Mouse (Mus musculus): ENCODE measurements around the gene Plac8.

The Plac8 gene

GRCm38 (mm10) chr5:100572069-100572468, at the start of gene Plac8:
Gene Plac8, minus strand, starts transcription at chr5:100572245.
- peak; percentile 77 for DNase-seq (ENCODE audit: low spot score)

GRCm38 (mm10) chr5:100620952-100621351, 48.9 kb upstream of the Plac8 start:
- DNase-seq (ENCODE audit: low spot score) = no peak

DNA sequence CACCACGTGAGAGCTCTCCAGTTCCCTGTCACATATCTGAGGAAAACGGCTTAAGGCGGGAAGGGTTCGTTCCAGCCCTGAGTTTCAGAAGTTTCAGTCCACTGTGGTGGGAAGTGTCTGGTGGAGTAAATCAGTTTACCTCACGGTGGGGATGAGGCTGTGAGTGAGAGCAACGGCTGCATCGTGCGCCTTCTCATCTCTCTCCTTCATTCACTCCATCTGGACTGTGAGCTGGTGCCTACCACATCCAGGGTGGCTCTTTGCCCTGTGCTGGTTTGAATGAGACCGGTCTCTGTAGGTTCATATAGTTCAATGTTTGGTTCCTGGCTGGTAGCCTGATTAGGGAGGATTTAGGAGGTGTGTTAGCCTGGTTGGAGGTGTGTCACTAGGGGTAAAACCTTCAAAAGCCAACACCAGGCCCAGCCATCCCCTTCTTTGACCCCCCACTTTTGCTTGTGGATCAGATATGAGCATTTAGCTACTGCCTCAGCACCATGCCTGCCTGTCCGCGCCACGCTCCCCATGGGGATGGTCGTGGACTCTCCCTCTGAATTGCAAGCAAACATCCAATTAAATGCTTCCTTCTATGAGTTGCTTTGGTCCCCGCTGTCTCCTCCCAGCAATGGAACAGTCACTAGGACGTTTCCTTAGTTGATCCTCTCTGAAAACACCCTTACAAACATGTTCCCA, 47.7 kb upstream of the Plac8 start:
- no peak for DNase-seq (ENCODE audit: low spot score)

GRCm38 (mm10) chr5:100613896-100614768, 42.1 kb upstream of the Plac8 start:
- DNase-seq (ENCODE audit: low spot score) = no peak

- DNase-seq (ENCODE audit: low spot score) = peak; percentile 23
These were observed 35.8 kb upstream of the Plac8 start for GRCm38 (mm10) chr5:100607868-100608267.

GRCm38 (mm10) chr5:100607090-100607762, 35.2 kb upstream of the Plac8 start:
- no peak for DNase-seq (ENCODE audit: low spot score)

DNA sequence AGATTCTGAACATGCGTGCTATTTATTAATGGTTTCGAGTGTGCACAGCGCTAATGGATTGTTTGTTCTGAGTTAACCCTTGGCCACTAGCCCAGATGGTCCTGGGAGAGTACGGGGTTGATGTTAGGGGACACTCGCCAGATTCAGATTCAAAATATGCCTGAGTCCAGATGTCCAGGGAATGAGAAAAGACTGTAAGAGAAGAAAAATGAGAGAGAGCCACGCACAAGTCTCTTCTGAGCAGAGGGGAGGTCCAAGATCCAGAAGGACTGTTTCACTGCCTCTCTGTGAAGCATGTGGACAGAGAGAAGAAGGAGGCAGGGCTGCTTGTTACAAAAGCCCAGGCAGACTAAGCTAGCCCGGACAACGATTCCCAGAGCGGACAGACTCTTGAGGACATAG, 33.8 kb upstream of the Plac8 start:
- DNase-seq (ENCODE audit: low spot score) = peak; percentile 18

- DNase-seq (ENCODE audit: low spot score) = no peak
These were observed 32.0 kb upstream of the Plac8 start for GRCm38 (mm10) chr5:100604061-100604460.

DNA sequence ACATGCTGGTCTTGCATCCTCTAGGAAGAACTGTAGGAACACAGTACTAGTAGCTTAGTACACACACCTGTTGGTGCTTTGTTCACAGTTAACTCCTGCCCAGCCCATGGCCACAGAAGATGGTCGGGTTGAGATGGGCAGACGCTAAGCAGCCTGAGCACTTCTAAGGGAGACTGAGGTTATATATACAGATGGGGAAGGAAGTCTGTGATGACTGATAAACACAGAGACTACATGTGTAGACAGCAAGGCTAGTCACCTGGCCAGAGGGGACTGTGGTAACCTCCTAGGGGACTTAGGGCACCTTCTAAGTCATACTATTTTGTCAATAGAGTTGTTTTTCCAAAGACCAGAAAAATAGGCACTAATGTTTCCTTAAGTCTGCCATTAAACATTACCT, 29.8 kb upstream of the Plac8 start:
- DNase-seq (ENCODE audit: low spot score) = no peak

- no peak for DNase-seq (ENCODE audit: low spot score)
These were observed 27.0 kb upstream of the Plac8 start for GRCm38 (mm10) chr5:100598961-100599463.

DNA sequence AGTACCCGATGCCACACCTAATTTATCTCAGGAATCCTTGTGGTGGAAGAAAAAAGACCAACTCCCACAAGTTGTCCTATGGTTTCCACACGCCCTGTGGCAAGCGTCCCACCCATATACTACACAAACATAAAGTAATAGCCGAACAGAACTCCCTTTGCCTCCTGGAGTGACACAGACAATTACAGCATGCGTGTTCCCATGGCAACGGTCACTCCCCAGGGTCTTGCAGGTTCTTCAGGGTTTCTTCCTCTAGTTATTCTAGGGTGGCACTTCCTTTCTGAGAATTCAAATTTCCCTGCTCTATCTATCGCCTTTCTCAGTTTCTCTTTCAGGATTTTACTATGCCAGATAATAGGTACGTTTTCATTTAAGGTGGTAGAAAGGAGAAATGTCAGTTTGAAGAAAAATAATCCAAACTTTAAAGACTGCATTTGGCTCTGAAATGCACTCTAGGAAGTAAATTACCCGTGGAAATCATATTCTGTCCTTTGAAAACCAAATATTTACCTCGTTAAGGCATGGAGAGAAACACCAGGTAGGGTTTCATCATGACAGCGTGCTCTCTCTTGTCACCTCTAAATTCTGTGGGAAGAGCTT, 25.9 kb upstream of the Plac8 start:
- DNase-seq (ENCODE audit: low spot score) = no peak

- no peak for DNase-seq (ENCODE audit: low spot score)
These were observed 24.0 kb upstream of the Plac8 start for GRCm38 (mm10) chr5:100595999-100596398.

- DNase-seq (ENCODE audit: low spot score) = no peak
These were observed 22.9 kb upstream of the Plac8 start for GRCm38 (mm10) chr5:100594803-100595467.

DNA sequence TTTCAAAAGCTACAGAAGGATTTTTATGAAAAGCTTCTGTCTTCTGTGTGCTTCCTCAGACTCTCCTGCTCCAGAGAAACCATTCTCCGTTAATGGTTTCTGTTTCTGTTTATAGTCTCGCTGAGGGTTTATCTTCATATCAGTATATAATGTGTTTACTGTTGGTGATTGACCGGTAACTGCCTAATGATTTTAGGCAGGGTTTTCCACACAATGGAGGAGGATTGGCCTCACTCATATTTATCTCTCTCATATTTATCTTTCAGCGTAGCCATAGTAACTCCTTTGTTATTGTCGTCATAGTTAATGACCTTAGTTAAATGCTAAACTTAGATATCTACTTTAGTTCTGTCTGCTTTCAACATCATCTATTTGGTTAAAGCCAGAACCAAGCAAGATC, 18.5 kb upstream of the Plac8 start:
- no peak for DNase-seq (ENCODE audit: low spot score)

GRCm38 (mm10) chr5:100587626-100588025, 15.6 kb upstream of the Plac8 start:
- no peak for DNase-seq (ENCODE audit: low spot score)

DNA sequence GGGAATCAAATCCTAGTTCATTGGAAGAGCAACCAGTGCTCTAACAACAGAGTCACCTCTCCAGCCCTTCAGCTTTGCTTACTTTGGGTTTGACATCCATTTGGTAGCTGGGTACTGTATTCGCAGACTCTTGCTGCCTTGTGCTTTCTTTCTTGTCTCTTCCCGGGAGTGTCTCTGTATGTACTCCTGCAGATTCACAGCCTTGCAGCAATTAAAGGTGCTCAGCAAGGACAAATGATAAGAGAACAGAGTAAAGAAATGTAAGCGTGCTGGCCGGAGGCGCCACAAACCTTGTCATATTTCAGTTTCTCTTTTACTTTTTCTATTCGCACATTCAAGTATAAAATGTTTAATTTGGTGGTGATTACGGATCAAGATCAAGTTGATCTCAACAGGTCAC, 15.1 kb upstream of the Plac8 start:
- DNase-seq (ENCODE audit: low spot score) = no peak

DNA sequence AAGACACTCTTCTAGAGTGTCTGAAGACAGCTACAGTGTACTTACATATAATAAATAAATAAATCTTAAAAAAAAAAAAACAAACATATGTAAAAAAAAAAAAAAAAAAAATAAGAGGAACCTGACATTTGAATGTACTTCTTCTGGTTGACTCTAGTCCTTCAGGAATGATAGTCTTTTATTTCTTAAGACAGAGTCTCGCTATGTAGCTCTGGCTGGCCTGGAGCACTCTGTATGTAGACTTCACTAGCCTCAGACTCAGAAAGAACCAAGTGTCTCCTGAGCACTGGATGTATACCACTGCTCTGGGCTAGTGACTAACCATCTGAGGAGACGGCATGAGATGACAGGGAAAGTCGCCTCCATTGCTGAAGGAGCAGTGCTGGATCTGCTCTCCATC, 13.6 kb upstream of the Plac8 start:
- DNase-seq (ENCODE audit: low spot score) = no peak

GRCm38 (mm10) chr5:100585206-100585644, 13.2 kb upstream of the Plac8 start:
- no peak for DNase-seq (ENCODE audit: low spot score)

- peak; percentile 32 for DNase-seq (ENCODE audit: low spot score)
These were observed 11.0 kb upstream of the Plac8 start for GRCm38 (mm10) chr5:100583066-100583465.

DNA sequence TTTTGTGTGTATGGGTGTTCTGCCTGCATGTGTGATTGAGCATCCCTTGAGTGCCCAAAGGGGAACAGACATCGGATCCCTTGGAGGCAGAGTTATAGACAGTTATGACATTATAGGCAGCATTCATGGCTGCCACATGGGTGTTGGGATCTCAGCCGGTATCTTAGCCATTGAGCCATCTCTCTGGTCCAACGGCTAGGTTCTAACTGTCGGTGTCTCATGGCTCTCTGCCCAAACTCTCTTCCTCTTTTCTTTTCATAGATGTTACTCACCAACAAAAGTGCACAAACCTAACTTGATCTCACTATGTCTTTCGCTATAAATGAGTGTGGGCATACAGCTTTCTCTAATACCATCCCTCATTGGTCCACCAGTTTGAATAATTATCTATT, 10.4 kb upstream of the Plac8 start:
- DNase-seq (ENCODE audit: low spot score) = no peak

DNA sequence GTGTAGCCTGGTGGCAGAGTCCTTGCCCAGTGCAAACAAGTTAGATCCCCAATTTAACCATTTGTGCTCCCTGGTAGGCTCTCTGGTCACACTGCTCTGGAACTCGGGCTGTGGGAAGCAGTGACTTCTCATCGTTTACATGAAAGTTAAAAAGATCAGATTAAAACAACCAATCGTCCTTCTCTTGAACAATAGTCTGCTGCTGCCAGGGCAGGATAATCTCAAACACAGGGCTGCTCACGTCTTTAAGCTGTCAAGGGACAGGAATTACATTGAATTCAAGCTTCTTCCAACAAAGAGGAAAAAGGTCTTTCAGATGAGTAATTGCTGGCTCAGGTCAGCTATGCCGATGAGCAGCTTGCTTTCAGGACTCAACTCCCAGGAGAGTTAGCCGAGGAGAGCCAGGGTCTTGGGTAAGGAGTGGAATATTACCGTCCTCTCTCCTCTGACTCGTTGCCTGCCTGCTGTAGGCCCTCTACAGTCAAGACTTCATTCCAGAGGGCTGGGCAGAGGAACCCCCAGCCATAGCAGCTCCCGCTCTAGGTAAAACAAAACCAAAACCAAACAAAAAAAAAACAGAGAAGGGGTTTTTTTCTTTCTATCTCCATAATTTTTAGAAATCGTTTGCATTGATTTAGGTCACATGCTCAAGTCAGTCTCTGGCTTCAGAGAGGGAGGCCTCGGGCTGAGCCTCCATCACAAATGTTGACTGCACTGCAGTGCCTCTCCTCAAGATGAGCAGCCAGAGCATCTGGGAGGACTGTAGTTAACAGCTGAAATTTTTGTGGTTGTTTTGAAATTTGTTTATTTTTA, 9.8 kb upstream of the Plac8 start:
- no peak for DNase-seq (ENCODE audit: low spot score)

All from yolk sac, embryonic 10.5 days (tissue).